Mouse (Mus musculus) midbrain, embryonic 14.5 days (tissue): ENCODE measurements at regions not wholly inside any gene's neighbourhood (a gene's known extent, or its start where the extent isn't known, plus 50 kb on each side); places are given as distances from the start of the nearest gene placed in this dataset.

ENCODE experiments used
- ATAC-seq: fragments of 200-750 bp; cut with Nextera tagmentation; 2 replicates; pipeline ENCODE4 v1.8.0; 2017; ENCODE audit warnings: moderate number of reproducible peaks, moderate library complexity; ENCODE audit not compliant: low FRiP score, low TSS enrichment
- DNase-seq: peaks from one replicate; pipeline ENCODE4 v3.0.0-alpha.2; 2015
- H3K27ac ChIP-seq: fragments of 300-500 bp; sonication (generic); replicated peaks from 2 replicates; pipeline ENCODE4 v1.5.1; 2014; ENCODE audit warnings: mild to moderate bottlenecking, low read depth, low read length, moderate library complexity
- H3K27me3 ChIP-seq: fragments of 300-500 bp; sonication (generic); 2 replicates; pipeline ENCODE4 v1.6.1; 2014; ENCODE audit warnings: low read length, control low read depth, mixed read lengths; ENCODE audit not compliant: control insufficient read depth, insufficient read depth
- H3K36me3 ChIP-seq: fragments of 300-500 bp; sonication (generic); 2 replicates; pipeline ENCODE4 v1.6.1; 2014; ENCODE audit warnings: low read length, control low read depth; ENCODE audit not compliant: control insufficient read depth, insufficient read depth
- H3K4me1 ChIP-seq: fragments of 300-500 bp; sonication (generic); 2 replicates; pipeline ENCODE4 v1.6.1; 2014; ENCODE audit warnings: mild to moderate bottlenecking, antibody characterized with exemption, low read length, control low read depth; ENCODE audit not compliant: control insufficient read depth, insufficient read depth
- H3K4me2 ChIP-seq: fragments of 300-500 bp; sonication (generic); 2 replicates; pipeline ENCODE4 v1.6.1; 2014; ENCODE audit warnings: mild to moderate bottlenecking, low read length, moderate library complexity
- H3K4me3 ChIP-seq: fragments of 300-500 bp; sonication (generic); replicated peaks from 2 replicates; pipeline ENCODE4 v1.5.1; 2014; ENCODE audit warnings: low read depth, low read length
- H3K9ac ChIP-seq: fragments of 300-500 bp; sonication (generic); replicated peaks from 2 replicates; pipeline ENCODE4 v1.6.1; 2014; ENCODE audit warnings: mild to moderate bottlenecking, low read length, moderate library complexity
- H3K9me3 ChIP-seq: fragments of 300-500 bp; sonication (generic); 2 replicates; pipeline ENCODE4 v1.6.1; 2016; ENCODE audit warnings: low read length, control low read depth, mixed read lengths; ENCODE audit not compliant: control insufficient read depth
- WGBS: fragments of 180-500 bp; shearing (Covaris S2); extraction: QIAGEN DNeasy Blood & Tissue Kit; methylation state at CpG from one replicate; pipeline ENCODE4 v1.1.7; 2014; 5-methylcytosine and 5-hydroxymethylcytosine counted together

GRCm38 (mm10) chr12:39302213-39302591 is 523.0 kb downstream of the Etv1 start:
- DNase-seq (no peak), ATAC-seq (no peak)
- H3K27ac ChIP-seq = no peak overlapping the region

GRCm38 (mm10) chr12:39307746-39308145 is 528.6 kb downstream of the Etv1 start:
- Histone ChIP-seq H3K4me3 (no peak overlapping the region), H3K27ac (no peak overlapping the region), H3K27me3 (no peaks in the 10 kb centered on the region), H3K9ac (no peak overlapping the region), H3K9me3 (no peaks in the 10 kb centered on the region), H3K4me1 (no peaks in the 10 kb centered on the region), H3K4me2 (no peak overlapping the region), H3K36me3 (no peaks in the 10 kb centered on the region)
- WGBS = 71% methylated on average over 1 of the region's 1 CpGs
- DNase-seq = no peak
- no peak for ATAC-seq

More at GRCm38 (mm10) chr12:39302213-39302591, 523.0 kb downstream of the Etv1 start:
- Histone ChIP-seq H3K4me2 (no peak overlapping the region), H3K4me3 (no peak overlapping the region), H3K4me1 (peaks cover 10% of the 10 kb centered on the region; the same call in 1 of the 2 replicates), H3K9me3 (no peaks in the 10 kb centered on the region), H3K36me3 (no peaks in the 10 kb centered on the region), H3K27me3 (no peaks in the 10 kb centered on the region), H3K9ac (no peak overlapping the region)
- 61% methylated on average over 2 of the region's 2 CpGs for WGBS

GRCm38 (mm10) chr12:39309905-39310304 is 530.7 kb downstream of the Etv1 start:
- Histone ChIP-seq H3K4me2 (no peak overlapping the region), H3K4me3 (no peak overlapping the region), H3K27ac (no peak overlapping the region), H3K9ac (no peak overlapping the region), H3K36me3 (no peaks in the 10 kb centered on the region), H3K9me3 (no peaks in the 10 kb centered on the region), H3K27me3 (no peaks in the 10 kb centered on the region), H3K4me1 (no peaks in the 10 kb centered on the region)
- 71% methylated on average over 3 of the region's 3 CpGs for WGBS
- no peak for DNase-seq
- no peak for ATAC-seq

GRCm38 (mm10) chr12:39317229-39317628 is 538.0 kb downstream of the Etv1 start:
- Histone ChIP-seq H3K9ac (no peak overlapping the region), H3K4me2 (no peak overlapping the region), H3K27ac (no peak overlapping the region), H3K4me1 (no peaks in the 10 kb centered on the region), H3K36me3 (no peaks in the 10 kb centered on the region), H3K27me3 (no peaks in the 10 kb centered on the region), H3K4me3 (no peak overlapping the region), H3K9me3 (no peaks in the 10 kb centered on the region)
- ATAC-seq (no peak), DNase-seq (no peak)
- WGBS = 85% methylated on average over 4 of the region's 4 CpGs

GRCm38 (mm10) chr12:39321453-39321852 is 542.3 kb downstream of the Etv1 start:
- Histone ChIP-seq H3K27ac (no peak overlapping the region), H3K9me3 (no peaks in the 10 kb centered on the region), H3K27me3 (no peaks in the 10 kb centered on the region), H3K9ac (no peak overlapping the region), H3K4me2 (no peak overlapping the region), H3K36me3 (no peaks in the 10 kb centered on the region), H3K4me3 (no peak overlapping the region), H3K4me1 (no peaks in the 10 kb centered on the region)
- whole genome bisulfite sequencing = 90% methylated on average over 1 of the region's 1 CpGs
- DNase-seq = no peak
- ATAC-seq = no peak

- Histone ChIP-seq H3K4me2 (no peak overlapping the region), H3K9me3 (no peaks in the 10 kb centered on the region), H3K27ac (no peak overlapping the region), H3K4me3 (no peak overlapping the region), H3K4me1 (no peaks in the 10 kb centered on the region), H3K27me3 (no peaks in the 10 kb centered on the region), H3K9ac (no peak overlapping the region), H3K36me3 (no peaks in the 10 kb centered on the region)
- no peak for ATAC-seq
- 82% methylated on average over 7 of the region's 7 CpGs for WGBS
- no peak for DNase-seq
These were observed 547.0 kb downstream of the Etv1 start for GRCm38 (mm10) chr12:39326157-39326556.

GRCm38 (mm10) chr12:39326668-39327299 is 547.6 kb downstream of the Etv1 start:
- H3K4me1 ChIP-seq = no peaks in the 10 kb centered on the region
- no peaks in the 10 kb centered on the region for H3K27me3 ChIP-seq
- 90% methylated on average over 4 of the region's 4 CpGs for WGBS
- DNase-seq = no peak
- ATAC-seq = no peak
- no peaks in the 10 kb centered on the region for H3K9me3 ChIP-seq
- no peak overlapping the region for H3K27ac ChIP-seq
- H3K9ac ChIP-seq = no peak overlapping the region
- no peaks in the 10 kb centered on the region for H3K36me3 ChIP-seq
- H3K4me3 ChIP-seq = no peak overlapping the region
- no peak overlapping the region for H3K4me2 ChIP-seq

GRCm38 (mm10) chr12:39328377-39328776 is 549.2 kb downstream of the Etv1 start:
- Histone ChIP-seq H3K4me3 (no peak overlapping the region), H3K4me2 (no peak overlapping the region), H3K9ac (no peak overlapping the region), H3K9me3 (no peaks in the 10 kb centered on the region), H3K27ac (no peak overlapping the region), H3K4me1 (no peaks in the 10 kb centered on the region), H3K36me3 (no peaks in the 10 kb centered on the region), H3K27me3 (no peaks in the 10 kb centered on the region)
- ATAC-seq (no peak), DNase-seq (no peak)

- H3K36me3 ChIP-seq = no peaks in the 10 kb centered on the region
- no peak overlapping the region for H3K4me2 ChIP-seq
- 90% methylated on average over 5 of the region's 5 CpGs for WGBS
- no peak overlapping the region for H3K27ac ChIP-seq
- H3K9ac ChIP-seq = no peak overlapping the region
- no peak overlapping the region for H3K4me3 ChIP-seq
- ATAC-seq (no peak), DNase-seq (no peak)
- H3K4me1 ChIP-seq = no peaks in the 10 kb centered on the region
- no peaks in the 10 kb centered on the region for H3K27me3 ChIP-seq
- no peaks in the 10 kb centered on the region for H3K9me3 ChIP-seq
These were observed 559.9 kb downstream of the Etv1 start for GRCm38 (mm10) chr12:39339101-39339538.
